Mouse (Mus musculus) neural tube, embryonic 10.5 days (tissue): ENCODE results near the gene Med25.
A peak's percentile ranks its signal among the peaks of the same experiment; 100 is the strongest.
"Not testable (repeated sequence)": the region's sequence is repeated elsewhere in the genome, so short reads cannot be mapped to it uniquely, and the experiment has no call there.

ENCODE experiments used
- DNase-seq: peaks from one replicate; pipeline ENCODE4 v3.0.0-alpha.2; 2017; ENCODE audit warnings: low spot score; ENCODE audit errors: extremely low spot score

Med25 gene

GRCm38 (mm10) chr7:44893197-44893596 lies 685 bp upstream of the Med25 start:
- DNase-seq: no peak

DNA sequence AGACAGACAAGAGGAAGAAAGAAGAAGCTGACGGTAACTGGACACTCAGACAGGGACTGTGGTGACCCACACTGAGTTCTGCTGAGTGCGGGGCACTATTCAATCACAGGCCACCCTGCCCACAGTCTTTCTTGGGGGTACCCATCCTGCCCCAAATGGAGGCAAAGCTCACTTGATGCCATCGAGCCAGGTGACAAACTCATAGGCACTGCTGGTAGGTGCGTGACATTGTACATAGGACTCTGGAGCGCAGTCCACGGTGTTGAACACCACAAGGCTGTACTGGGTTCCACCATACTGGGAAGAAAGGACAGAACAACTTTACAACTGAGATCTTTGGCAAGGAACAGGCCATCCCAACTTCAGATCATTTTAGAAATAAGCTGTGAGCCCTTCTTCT lies 901 bp downstream of the Med25 start:
- no peak for DNase-seq

GRCm38 (mm10) chr7:44890737-44891136 lies 1.8 kb downstream of the Med25 start:
- DNase-seq: no peak

- no peak for DNase-seq
Observed at GRCm38 (mm10) chr7:44890180-44890579, 2.3 kb downstream of the Med25 start.

GRCm38 (mm10) chr7:44888256-44889105 lies 4.0 kb downstream of the Med25 start:
- no peak for DNase-seq

DNA sequence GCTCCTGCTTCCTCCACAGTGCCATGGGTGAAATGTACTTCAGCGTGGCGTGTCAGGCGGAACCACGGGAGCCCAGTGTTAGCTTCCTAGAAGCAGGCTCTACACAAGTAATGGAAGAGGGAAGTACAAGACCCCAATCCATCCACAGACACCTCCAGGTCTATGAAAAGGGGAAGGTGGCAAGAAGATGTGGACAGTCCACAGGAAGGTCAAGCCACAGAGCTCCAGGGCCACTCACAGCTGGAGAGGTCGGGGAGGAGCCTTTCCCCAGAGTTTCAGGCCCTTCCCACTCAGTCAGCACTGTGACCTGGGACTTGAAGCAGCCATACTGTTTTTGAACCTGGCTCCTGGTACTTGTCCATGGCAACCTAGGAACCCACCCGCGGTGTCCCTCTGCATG lies 5.5 kb downstream of the Med25 start:
- DNase-seq: no peak

DNA sequence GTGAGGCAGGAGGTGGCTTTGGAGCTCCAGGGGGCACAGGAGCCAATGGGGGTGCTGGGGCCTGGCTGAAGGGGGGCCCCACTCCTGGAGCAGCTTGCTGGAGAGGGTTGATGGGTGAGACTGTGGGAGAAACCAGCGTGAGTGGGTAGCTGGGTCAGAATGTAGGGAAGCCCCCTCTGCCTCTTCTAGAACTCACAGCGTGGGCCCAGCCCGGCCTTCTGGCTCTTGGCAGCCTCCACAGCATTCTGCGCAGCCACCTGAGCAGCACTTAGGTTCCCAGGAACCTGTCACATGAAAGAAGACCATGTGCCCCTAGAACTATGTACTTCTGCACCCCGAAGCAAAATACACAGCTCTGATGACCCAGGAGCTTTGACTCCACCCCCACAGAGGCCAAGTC lies 7.9 kb downstream of the Med25 start:
- DNase-seq: no peak

GRCm38 (mm10) chr7:44883036-44883435 lies 9.5 kb downstream of the Med25 start:
- DNase-seq: no peak

GRCm38 (mm10) chr7:44877833-44878232 lies 14.7 kb downstream of the Med25 start:
- DNase-seq: no peak

- DNase-seq: not testable (repeated sequence)
Observed at GRCm38 (mm10) chr7:44871774-44872173, 20.7 kb downstream of the Med25 start.

GRCm38 (mm10) chr7:44871181-44871580 lies 21.3 kb downstream of the Med25 start:
- no peak for DNase-seq

GRCm38 (mm10) chr7:44870614-44871013 lies 21.9 kb downstream of the Med25 start:
- no peak for DNase-seq

GRCm38 (mm10) chr7:44869697-44870528 lies 22.6 kb downstream of the Med25 start, which contains the start of gene Ptov1:
TSS of gene Ptov1 (minus strand) at chr7:44869788.
- DNase-seq: peak; percentile 94

- DNase-seq: peak; percentile 85
Observed at GRCm38 (mm10) chr7:44868919-44869696, 23.4 kb downstream of the Med25 start.

DNA sequence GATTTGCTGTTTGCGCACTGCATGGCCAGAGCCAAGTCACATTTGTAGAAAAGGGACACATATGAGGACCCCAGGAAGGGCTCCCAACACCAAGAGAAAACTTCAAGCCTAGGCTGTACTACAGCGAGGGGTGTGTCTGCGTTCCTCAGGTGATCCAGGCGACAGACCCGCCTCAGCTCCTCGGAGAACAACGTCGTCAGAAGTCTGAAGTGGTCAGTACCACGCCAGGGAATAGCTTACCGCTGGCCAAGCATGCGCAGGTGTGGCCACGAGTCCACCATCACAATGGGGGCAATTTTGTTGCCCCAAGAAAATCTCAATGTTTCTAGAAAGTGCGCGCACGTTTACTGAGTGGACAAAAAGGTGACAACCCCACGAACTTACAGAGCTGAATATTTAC lies 24.0 kb downstream of the Med25 start:
- no peak for DNase-seq

DNA sequence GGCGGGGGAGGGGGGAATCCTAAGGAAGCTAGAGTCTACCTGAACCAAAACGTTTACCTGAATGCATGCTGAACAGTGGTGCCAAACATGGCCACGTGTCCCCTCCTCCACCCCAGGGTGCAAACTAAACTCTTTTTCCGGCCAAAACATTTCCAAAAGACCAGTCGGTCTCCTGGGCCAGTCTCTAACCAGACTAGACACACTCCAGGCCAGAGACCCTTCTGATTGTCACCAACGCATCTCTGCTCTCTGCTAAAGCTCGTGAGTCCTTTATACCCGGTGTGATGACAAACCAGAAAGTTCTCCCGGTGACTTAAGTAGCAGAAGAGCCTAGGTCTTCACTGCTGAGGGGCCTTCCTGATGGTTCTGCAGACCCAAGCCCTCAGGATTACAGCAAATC lies 24.7 kb downstream of the Med25 start:
- no peak for DNase-seq

DNA sequence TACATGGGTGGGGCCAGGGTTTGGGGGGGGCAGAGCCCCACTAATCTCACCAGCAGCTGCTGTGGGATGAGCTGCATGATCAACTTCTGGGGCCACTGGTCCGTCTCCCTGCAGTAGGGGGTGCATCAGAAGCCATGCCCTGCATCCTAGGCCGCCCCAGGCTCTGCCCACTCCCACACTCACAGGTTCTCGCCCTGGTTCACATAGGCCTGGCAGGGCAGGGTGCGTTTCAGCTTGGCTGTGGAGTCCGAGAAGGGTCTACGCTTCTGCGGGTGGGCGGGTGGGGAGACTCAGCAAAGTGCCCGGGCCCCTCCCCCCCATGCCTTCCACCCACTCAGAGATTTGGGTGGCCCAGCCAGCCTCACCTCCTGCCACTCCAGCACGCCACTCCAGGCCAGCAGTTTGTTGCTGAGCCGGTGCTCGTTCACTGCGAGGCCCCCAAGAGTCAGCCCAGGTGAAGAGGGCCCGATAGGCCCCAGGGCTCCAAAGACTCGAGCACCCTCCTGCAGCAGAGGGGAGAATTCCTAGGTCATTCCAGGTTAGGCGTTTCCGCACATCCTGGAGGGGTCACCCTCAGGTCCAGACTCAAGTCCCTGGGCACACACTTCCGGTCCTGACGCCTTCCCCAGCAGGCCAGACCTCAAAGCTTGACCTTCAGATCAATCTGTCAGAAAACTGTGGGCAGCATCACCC lies 25.4 kb downstream of the Med25 start:
- no peak for DNase-seq

GRCm38 (mm10) chr7:44866276-44867009 lies 26.1 kb downstream of the Med25 start:
- no peak for DNase-seq

DNA sequence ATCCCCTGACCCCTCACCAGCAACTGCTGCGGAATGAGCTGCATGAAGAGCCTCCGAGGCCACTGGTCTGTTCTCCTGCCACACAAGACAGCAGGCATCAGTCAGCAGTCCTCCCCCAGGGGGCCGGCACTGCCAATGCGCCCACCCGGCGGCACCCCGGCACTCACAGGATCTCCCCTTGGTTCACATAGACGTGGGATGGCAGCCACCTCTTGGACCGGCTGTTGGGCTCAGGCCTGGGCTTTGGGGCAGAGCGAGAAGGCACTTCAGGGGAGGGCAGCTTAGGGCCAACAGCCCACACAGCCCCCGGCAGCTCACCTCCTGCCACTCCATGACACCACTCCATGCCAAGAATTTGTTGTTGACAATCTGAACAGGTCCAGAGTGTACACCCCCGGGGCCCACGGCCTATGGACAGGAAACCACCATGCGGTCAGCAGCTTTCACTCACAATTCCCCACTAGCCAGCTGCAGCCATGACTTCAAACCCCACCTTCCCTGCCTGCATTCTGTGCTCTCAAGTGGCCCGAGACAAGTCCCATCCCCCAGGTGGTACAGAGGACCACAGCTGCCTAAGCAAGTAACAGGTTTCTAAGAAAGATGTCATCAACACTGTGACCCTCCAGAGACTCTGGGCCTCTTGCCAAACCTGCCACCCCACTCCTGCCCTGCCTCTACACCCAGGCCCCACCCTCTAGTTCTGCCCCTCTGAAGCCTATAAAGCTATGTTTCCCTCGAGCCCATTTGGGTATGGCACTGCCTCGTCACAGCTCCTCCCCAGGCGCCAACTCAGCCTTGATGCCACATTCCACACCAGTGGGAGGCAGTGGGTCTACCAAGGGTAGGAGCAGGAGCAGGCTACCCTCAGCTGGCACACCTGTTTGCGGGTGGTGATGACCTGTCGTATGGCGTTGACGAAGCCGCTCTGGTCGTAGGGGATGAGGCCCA lies 27.6 kb downstream of the Med25 start:
- DNase-seq: no peak
